Mouse (Mus musculus): Measurements from ENCODE around the gene Fastk. TPM values are rescaled to one million over a fixed set of nuclear protein-coding genes. Genes with fewer than 3 reads are reported as not detected.
A peak's percentile ranks its signal among the peaks of the same experiment; 100 is the strongest.

The Fastk gene
- polyA plus RNA-seq, 1 experiment: 481 TPM

GRCm38 (mm10) chr5:24483326-24483725 lies 38.2 kb upstream of the Fastk start:
- H3K27ac ChIP-seq (ENCODE audit: control insufficient read depth, insufficient read depth, low read length): no peak overlapping the region
- no peak overlapping the region for H3K4me3 ChIP-seq (ENCODE audit: control insufficient read depth, insufficient read depth, low read length)
- DNase-seq: peak; percentile 46
- WGBS: 60% methylated on average over 11 of the region's 11 CpGs
- no peaks in the 10 kb centered on the region for H3K4me1 ChIP-seq (replicated peaks; ENCODE audit: control insufficient read depth, insufficient read depth, low read length)
- peaks cover 12% of the 10 kb centered on the region for H3K36me3 ChIP-seq (ENCODE audit: control insufficient read depth, insufficient read depth, low read length)
- no peaks in the 10 kb centered on the region for H3K27me3 ChIP-seq (ENCODE audit: control insufficient read depth, insufficient read depth, low read length)
- no peak for TF ChIP-seq POLR2A (IDR thresholded peaks at IDR 0.05; ENCODE audit: control insufficient read depth, extremely low read depth, insufficient read depth, low read length, poor library complexity)
- TF ChIP-seq CTCF (IDR thresholded peaks at IDR 0.05; ENCODE audit: borderline replicate concordance, control insufficient read depth, extremely low read depth, insufficient read depth, low read length, poor library complexity): peak; percentile 72; the same call in 1 of the 2 replicates

GRCm38 (mm10) chr5:24482247-24483079 lies 37.4 kb upstream of the Fastk start:
- Histone ChIP-seq H3K4me1 (replicated peaks; ENCODE audit: control insufficient read depth, insufficient read depth, low read length) (no peaks in the 10 kb centered on the region), H3K27ac (ENCODE audit: control insufficient read depth, insufficient read depth, low read length) (no peak overlapping the region), H3K4me3 (ENCODE audit: control insufficient read depth, insufficient read depth, low read length) (no peak overlapping the region), H3K36me3 (ENCODE audit: control insufficient read depth, insufficient read depth, low read length) (peaks cover 19% of the 10 kb centered on the region), H3K27me3 (ENCODE audit: control insufficient read depth, insufficient read depth, low read length) (no peaks in the 10 kb centered on the region)
- no peak for DNase-seq
- no peak for TF ChIP-seq POLR2A (IDR thresholded peaks at IDR 0.05; ENCODE audit: control insufficient read depth, extremely low read depth, insufficient read depth, low read length, poor library complexity)
- no peak for TF ChIP-seq CTCF (IDR thresholded peaks at IDR 0.05; ENCODE audit: borderline replicate concordance, control insufficient read depth, extremely low read depth, insufficient read depth, low read length, poor library complexity)
- 97% methylated on average over 41 of the region's 41 CpGs for WGBS

GRCm38 (mm10) chr5:24481647-24482046 lies 36.6 kb upstream of the Fastk start:
- peak; percentile 44 for DNase-seq
- no peak overlapping the region for H3K4me3 ChIP-seq (ENCODE audit: control insufficient read depth, insufficient read depth, low read length)
- H3K27ac ChIP-seq (ENCODE audit: control insufficient read depth, insufficient read depth, low read length): no peak overlapping the region
- no peaks in the 10 kb centered on the region for H3K27me3 ChIP-seq (ENCODE audit: control insufficient read depth, insufficient read depth, low read length)
- TF ChIP-seq POLR2A (IDR thresholded peaks at IDR 0.05; ENCODE audit: control insufficient read depth, extremely low read depth, insufficient read depth, low read length, poor library complexity) (no peak), CTCF (IDR thresholded peaks at IDR 0.05; ENCODE audit: borderline replicate concordance, control insufficient read depth, extremely low read depth, insufficient read depth, low read length, poor library complexity) (no peak)
- H3K4me1 ChIP-seq (replicated peaks; ENCODE audit: control insufficient read depth, insufficient read depth, low read length): no peaks in the 10 kb centered on the region
- H3K36me3 ChIP-seq (ENCODE audit: control insufficient read depth, insufficient read depth, low read length): peaks cover 19% of the 10 kb centered on the region
- WGBS: 38% methylated on average over 3 of the region's 4 CpGs

- no peak for DNase-seq
- no peak for TF ChIP-seq POLR2A (IDR thresholded peaks at IDR 0.05; ENCODE audit: control insufficient read depth, extremely low read depth, insufficient read depth, low read length, poor library complexity)
- no peak for TF ChIP-seq CTCF (IDR thresholded peaks at IDR 0.05; ENCODE audit: borderline replicate concordance, control insufficient read depth, extremely low read depth, insufficient read depth, low read length, poor library complexity)
- H3K4me1 ChIP-seq (replicated peaks; ENCODE audit: control insufficient read depth, insufficient read depth, low read length): peaks cover 9% of the 10 kb centered on the region
- H3K27ac ChIP-seq (ENCODE audit: control insufficient read depth, insufficient read depth, low read length): no peak overlapping the region
- WGBS: 96% methylated on average over 9 of the region's 9 CpGs
- H3K4me3 ChIP-seq (ENCODE audit: control insufficient read depth, insufficient read depth, low read length): no peak overlapping the region
- peaks cover 19% of the 10 kb centered on the region for H3K36me3 ChIP-seq (ENCODE audit: control insufficient read depth, insufficient read depth, low read length)
- H3K27me3 ChIP-seq (ENCODE audit: control insufficient read depth, insufficient read depth, low read length): peaks cover 3% of the 10 kb centered on the region; the same call in 1 of the 2 replicates
These were observed 32.8 kb upstream of the Fastk start for GRCm38 (mm10) chr5:24477909-24478308.

- peaks cover 3% of the 10 kb centered on the region; the same call in 1 of the 2 replicates for H3K27me3 ChIP-seq (ENCODE audit: control insufficient read depth, insufficient read depth, low read length)
- no peak for DNase-seq
- H3K4me1 ChIP-seq (replicated peaks; ENCODE audit: control insufficient read depth, insufficient read depth, low read length): peaks cover 9% of the 10 kb centered on the region
- 96% methylated on average over 6 of the region's 6 CpGs for WGBS
- no peak overlapping the region for H3K4me3 ChIP-seq (ENCODE audit: control insufficient read depth, insufficient read depth, low read length)
- TF ChIP-seq CTCF (IDR thresholded peaks at IDR 0.05; ENCODE audit: borderline replicate concordance, control insufficient read depth, extremely low read depth, insufficient read depth, low read length, poor library complexity): no peak
- no peak for TF ChIP-seq POLR2A (IDR thresholded peaks at IDR 0.05; ENCODE audit: control insufficient read depth, extremely low read depth, insufficient read depth, low read length, poor library complexity)
- H3K27ac ChIP-seq (ENCODE audit: control insufficient read depth, insufficient read depth, low read length): no peak overlapping the region
- peaks cover 19% of the 10 kb centered on the region for H3K36me3 ChIP-seq (ENCODE audit: control insufficient read depth, insufficient read depth, low read length)
These were observed 30.6 kb upstream of the Fastk start for GRCm38 (mm10) chr5:24475476-24476241.

GRCm38 (mm10) chr5:24474723-24475261 lies 29.7 kb upstream of the Fastk start:
- peak; percentile 56 for DNase-seq
- Histone ChIP-seq H3K4me3 (ENCODE audit: control insufficient read depth, insufficient read depth, low read length) (peak overlapping the region; percentile 24), H3K36me3 (ENCODE audit: control insufficient read depth, insufficient read depth, low read length) (peaks cover 15% of the 10 kb centered on the region), H3K27ac (ENCODE audit: control insufficient read depth, insufficient read depth, low read length) (no peak overlapping the region), H3K27me3 (ENCODE audit: control insufficient read depth, insufficient read depth, low read length) (peaks cover 3% of the 10 kb centered on the region; the same call in 1 of the 2 replicates), H3K4me1 (replicated peaks; ENCODE audit: control insufficient read depth, insufficient read depth, low read length) (peaks cover 9% of the 10 kb centered on the region)
- TF ChIP-seq POLR2A (IDR thresholded peaks at IDR 0.05; ENCODE audit: control insufficient read depth, extremely low read depth, insufficient read depth, low read length, poor library complexity) (no peak), CTCF (IDR thresholded peaks at IDR 0.05; ENCODE audit: borderline replicate concordance, control insufficient read depth, extremely low read depth, insufficient read depth, low read length, poor library complexity) (no peak)
- 2% methylated on average over 67 of the region's 67 CpGs for WGBS
